Mouse (Mus musculus): ENCODE data around the gene Clnk.

Clnk gene

DNA sequence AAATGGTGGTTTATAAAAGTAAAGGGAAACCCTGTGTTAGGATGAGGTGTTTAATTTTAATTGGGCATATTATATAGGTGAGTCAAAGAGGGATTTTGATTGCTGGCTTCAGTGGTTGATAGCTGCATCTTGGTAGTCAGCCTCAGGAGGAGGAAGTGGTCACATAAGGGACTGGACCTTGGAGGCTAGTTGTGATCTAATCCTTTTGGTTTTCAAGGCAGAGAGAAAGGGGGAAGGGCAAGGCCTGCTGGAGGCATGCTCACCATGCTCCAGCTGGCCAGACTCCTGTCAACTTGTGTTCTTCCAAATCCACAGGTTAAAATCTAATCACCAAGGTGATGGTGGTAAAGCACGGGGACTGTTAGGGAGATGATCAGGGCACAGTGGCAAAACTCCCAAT, 19.0 kb downstream of the Clnk start:
- no peak for DNase-seq (ENCODE audit: low spot score in 2 of 2)

DNA sequence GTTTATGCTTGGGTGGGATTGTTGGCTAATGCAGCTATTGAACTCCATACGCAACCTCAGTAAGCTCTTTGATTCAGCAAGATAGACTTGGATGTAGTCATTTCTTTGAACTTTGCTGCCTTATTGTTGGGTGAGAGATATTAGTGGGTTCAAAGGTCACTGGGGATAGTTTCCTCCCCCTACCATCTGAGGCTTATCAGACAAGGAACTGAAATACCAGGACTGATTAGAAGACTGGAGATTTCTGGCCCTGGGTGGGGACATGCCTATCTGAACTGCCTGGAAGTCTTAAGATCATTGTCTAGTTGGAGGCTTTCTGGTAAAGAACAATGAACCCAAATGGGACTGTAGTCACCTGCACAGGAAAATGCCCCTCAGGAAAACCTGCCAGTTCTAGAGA, 26.4 kb downstream of the Clnk start:
- DNase-seq (ENCODE audit: low spot score in 2 of 2) = no peak

DNA sequence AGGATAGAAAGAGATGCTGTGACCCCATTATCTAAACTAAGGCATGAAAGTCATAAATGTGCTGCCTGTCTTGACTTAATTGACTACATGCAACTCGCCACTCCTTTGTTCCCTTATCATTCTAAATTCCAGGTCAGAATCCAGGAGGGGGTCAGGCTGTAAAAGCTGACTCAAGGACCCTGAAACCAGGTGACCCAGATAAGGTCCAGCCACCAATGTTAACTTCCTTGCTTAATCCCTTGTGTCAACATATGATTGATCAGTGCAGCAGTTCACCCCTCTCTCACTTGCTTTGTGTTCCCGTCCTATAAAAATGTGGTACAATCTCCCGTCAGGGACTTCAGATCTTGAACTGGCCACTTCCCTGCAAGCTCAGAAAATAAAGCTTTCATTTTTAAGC, 31.1 kb downstream of the Clnk start:
- no peak for DNase-seq (ENCODE audit: low spot score in 2 of 2)

DNA sequence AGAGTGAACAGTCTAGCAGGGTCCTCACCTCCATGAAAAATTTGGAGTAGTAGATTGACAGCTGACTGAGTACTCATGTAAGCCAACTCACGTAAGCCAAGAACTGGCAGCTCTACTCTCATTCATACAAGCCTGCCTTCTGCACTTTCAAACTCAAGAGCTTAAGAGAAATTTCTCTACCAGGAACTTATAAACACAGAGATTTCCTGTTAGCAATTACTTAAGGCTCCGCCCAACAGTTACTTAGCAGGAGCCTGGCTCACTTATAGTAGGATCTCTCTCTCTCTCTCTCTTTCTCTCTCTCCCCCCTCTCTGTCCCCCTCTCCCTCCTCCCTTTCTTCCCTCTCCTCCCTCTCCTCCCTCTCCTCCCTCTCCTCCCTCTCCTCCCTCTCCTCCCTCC, 32.3 kb downstream of the Clnk start:
- DNase-seq (ENCODE audit: low spot score in 2 of 2) = no peak

DNA sequence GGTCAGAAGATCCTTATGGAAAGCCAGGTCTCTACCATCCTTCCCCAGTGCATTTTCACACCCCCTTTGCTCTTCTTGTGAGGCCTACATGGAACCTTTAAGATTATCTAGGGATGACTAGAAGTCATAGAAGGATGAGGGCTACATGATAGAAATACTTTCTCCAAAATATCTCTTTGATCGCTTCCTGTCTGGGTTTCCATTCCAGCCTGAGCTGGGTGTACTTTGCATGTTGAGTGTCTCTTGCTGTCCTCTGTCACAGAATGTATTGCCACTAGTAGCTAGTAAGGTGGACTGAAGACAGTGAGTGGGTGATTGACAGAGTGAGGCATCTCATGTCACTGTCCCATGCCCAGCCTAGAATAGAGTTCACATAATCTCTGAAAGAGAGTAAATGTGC, 36.6 kb downstream of the Clnk start:
- DNase-seq (ENCODE audit: low spot score in 2 of 2) = no peak

DNA sequence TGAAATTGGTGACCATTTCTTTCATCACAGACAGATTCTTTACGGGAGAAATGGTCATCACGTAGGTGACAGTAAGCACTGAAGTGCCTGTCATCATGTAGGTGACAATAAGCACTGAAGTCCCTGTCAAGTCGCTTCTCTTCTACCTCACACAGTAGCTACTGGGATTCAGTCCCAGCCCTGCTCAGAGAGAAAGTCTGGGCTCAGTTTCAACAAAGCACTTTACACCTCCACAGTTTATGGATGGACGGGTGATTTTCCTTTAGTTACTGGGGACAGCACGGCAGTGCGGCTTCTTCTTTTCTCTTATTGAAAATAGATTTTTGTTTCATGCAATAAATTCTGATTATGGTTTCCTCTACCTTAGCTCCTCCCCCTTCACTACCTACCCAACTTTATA, 49.3 kb downstream of the Clnk start:
- DNase-seq (ENCODE audit: low spot score in 2 of 2) = no peak

DNA sequence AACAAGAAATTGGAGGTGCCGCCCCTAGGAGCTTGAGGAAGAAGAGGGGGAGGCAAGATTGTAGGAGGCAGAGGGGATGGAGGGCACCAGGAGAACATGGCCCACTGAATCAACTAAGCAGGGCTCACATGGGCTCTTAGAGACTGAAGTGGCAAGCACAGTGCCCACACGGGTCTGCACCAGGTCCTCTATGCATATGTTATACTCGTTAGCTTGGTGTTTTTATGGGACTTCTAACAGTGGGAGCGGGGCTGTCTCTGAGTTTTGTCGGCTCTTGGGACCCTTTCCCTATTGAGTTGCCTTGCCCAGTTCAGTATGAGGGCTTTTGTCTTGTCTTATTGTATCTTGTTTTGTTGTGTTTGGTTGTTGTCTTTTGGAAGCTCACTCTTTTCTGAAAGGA, 50.0 kb downstream of the Clnk start:
- DNase-seq (ENCODE audit: low spot score in 2 of 2) = no peak

DNA sequence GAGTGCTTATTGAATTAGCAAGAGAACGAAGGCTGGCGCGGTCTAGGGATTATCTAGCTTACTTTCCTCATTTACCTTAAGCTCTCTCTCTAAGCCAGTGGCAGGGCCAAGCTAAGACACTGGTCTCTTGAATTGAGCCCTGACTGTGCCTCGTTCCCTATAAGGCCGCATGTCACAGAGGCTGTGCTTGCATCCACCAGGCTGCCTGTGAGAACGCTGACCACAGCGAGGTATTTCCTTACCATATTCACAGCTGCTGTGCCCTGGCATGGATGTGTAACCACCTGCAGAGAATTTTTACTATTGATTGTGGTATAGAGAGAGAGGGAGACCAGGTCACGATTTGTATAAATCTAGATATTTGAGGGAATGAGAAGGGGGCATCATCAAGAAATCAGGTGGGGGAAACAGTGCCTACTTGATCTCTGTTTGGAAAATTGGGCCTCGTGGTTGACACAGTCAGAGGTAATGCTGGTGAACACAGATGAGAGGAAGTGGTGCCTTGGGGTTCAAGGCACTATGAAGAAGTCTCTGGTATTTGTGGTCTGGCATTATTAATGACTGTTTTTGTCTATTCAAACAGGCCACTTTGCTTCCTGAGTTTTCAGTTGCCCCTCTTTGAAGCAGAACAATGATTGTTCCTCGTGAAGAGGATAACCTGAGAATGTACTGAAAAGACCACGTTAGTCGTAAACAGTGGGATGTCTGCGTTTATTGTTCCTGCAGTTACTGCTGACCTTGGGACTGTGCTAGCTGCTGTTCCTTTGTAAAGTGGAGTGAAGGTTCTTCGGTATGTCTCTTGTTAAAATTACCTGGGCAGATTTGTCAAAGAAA, 52.3 kb downstream of the Clnk start:
- no peak for DNase-seq (ENCODE audit: low spot score in 2 of 2)

DNA sequence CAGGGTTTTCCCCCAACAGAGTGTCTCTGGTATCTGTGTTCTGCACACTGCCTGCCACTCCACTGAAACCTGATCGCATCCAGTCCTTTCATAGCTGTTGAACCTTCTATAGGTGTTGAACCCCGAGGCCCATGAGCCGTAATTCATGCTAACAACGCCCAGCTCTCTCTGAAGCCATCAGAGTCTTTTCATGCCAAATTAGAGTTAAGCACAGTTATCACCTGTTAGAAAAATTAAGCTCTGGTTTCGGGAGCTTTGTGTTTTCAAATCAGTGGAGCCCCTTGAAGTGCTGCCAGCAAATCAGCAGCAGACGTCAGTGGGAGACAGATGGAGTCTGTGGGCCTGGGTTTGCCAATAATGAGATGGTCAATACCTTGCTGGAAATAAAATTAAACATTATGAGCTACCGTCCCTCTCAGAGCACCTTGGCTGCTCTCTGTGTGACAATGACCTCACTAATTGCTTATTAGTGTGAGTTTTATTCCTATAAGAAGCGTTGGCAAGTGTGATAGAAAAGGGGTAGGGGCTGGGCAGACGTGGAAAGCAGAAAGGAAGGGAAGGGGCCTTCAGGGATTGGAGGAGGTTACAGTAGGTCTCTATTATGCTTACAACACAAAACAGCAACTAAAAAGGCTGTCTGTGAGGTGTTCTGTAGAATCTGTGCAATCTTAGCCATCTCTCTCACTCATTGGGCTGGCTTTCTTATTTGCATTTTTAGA, 63.1 kb downstream of the Clnk start:
- DNase-seq (ENCODE audit: low spot score in 2 of 2) = no peak

DNA sequence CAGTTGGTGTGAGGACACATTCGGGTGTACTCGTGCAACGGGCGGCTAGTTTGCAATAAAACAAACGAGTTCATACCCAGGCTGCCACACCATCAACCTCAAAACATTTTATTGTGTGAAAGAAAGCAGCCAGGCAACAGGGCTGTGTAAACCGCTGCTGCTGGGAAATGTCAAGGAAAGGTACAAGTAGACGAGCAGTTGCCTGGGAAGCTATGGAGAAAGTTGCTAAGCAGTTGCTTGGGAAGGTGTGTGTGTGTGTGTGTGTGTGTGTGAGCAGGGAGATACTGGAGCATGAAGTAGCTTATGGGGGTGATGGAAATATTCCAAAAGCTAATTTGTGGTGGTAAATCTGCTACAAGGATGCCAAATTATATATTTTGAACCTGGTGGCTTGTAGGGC, 63.7 kb downstream of the Clnk start:
- no peak for DNase-seq (ENCODE audit: low spot score in 2 of 2)

DNA sequence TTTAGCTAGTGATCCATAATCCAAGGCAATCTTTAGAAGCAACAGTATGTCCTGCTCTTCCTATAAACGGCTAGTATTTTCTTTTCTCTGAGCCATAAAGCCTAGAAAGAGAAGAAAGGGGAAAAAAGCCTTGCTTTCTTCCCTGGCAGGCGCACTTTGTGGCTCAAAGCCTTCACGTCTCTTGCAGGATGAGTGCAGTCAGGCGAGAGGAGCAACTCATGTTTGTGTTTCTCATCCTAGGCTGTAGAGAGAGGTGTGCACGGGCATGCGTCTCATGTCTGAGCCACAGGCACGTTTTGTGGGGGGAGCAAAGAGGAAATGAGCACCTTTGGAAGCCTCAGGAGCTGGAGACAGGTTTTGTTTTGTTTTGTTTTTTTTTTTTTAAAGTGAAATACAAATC, 64.2 kb downstream of the Clnk start:
- DNase-seq (ENCODE audit: low spot score in 2 of 2) = no peak

DNA sequence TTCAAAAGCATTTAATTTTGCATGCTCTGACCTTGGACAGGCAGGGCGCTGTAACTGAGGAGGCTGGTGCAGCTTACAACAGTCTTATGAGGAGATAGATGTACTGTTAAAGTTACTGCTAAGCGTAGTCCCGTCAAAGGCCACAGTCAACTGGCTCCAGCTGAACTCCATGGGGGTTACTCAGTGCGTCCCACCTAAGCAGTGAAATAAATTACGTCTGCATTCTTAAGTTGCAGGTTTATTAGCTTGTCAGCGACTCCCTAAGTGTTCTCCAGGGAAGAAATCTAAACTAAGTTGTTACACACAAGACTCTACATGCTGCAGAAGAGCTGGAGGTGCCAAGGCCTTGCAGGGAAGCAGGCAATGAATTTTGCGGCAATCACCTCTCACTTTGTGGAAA, 77.7 kb downstream of the Clnk start:
- DNase-seq (ENCODE audit: low spot score in 2 of 2) = no peak

DNA sequence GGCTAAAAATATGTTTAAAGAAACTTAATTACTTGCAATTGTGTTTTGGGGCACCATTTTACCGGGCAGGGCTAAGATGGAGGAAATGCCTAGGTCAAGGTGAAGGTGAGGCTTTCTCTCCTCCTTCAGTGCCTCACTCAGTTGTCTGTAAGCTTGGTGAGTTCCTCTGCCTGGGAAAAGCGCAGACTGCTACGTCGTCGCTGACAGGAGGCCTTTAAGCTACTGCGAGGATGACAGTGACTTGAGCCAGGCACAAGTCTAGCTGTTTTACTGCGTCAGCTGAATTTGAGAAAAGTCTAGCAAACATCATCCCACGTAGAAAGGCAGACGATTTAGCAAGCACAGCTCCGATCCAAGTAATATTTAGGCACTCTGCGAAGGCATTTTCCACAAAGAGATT, 81.5 kb downstream of the Clnk start:
- DNase-seq (ENCODE audit: low spot score in 2 of 2) = no peak

DNA sequence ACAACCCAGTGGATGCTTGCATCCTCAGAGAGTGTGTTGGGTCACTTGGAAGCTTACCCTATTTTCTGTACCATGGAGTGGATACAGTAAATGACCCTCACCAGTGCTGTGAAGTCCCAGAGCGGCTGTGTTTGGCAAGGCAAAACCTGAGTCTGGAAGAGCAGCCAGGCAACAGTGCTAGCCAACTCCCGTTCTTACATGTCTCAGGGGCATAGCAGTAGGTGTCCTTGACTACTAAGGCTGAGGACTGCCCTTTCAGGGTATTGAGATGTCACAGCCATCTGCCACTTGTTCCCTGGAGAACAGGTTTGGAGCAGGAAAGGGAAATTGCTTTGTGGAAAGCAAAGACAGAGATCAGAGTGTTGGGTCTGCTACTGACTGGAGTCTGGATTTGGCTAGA, 85.5 kb downstream of the Clnk start:
- DNase-seq (ENCODE audit: low spot score in 2 of 2) = no peak

DNA sequence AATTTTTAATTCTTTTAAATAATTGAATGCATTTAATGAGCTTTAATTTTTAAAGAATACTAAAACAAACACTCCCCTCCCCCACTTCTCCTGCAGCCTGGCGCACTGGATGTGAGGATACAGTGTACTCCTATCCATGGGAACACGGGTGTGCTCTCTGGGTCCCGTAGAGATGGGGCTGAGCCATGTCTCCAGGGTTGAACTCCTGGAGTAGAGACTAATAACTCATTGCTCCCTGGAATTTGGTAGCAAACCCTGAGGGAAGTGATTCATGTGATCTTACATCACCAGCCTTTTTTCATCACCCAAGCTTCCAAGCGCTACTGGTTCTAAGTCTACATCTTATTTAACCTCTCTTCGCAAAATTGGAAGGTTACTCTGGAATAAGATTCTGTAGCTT, 87.8 kb downstream of the Clnk start:
- no peak for DNase-seq (ENCODE audit: low spot score in 2 of 2)

DNA sequence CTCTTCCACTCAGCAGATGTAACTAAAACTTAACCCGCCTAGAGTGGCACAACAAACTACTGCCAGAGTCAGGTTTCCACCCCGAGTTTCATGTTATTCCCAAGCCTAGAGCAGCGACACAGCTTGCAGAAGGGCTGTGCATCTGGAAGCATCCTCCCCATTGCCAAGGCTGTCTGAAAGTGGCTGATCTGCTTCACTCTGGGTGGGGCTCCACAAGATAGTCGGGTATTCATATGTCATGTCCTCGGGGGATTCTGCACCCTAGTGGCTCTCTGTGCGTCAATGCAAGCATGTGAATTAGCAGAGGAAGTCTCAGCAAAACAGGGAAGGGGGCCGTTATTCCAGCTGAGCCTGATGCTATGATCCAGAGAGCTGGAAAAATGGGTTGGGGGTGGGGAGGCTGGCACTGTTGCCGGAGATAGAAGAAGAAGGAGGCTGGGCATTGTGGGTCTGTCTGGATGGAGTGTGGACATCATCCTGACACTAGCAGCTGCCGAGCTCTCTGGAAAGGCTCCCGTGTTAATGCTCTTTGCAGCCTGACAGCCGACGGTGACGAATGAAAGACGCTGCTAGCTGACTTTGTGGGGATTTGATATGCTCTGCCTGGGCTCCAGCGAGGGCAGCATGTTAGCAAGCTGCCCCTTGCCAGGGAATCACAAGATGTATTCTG, 88.6 kb downstream of the Clnk start:
- DNase-seq (ENCODE audit: low spot score in 2 of 2) = no peak

DNA sequence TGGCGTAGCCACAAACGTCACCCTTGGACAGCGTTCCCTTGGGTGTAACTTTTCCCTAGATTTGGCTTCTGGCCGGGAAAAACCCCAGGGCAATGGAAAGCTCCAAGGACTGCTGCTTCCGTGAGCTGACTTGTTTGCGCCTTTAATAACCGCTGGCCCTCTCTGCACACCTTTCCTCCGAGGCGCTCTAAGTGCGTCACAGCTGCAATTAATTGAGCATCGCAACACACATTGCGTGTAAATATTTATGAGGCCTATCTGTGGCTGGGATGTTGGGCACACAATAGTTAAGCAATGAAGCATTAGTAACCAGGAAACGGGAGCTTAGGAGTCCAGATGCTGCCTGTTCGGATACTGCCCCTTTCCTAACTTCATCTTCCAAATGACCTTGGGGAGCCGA, 90.5 kb downstream of the Clnk start:
- no peak for DNase-seq (ENCODE audit: low spot score in 2 of 2)

DNA sequence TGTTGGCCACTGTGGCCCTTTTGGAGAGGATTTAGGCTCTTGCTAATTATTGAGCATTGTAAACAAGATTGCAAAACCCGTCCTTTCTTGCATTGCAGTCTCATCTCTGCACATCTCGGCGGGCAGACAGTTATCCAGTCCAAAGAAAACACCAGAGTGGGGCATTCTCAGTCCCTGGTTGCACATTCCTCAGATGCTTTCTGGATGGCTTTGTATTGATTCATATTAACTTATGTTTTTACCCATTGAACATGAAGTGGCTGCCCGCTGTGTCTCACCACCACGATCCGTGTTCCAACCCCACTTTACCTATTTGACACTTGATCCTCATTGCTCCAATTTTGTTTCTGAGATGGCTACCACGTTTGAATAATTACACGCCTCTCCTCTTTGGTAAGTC, 90.9 kb downstream of the Clnk start:
- DNase-seq (ENCODE audit: low spot score in 2 of 2) = no peak

DNA sequence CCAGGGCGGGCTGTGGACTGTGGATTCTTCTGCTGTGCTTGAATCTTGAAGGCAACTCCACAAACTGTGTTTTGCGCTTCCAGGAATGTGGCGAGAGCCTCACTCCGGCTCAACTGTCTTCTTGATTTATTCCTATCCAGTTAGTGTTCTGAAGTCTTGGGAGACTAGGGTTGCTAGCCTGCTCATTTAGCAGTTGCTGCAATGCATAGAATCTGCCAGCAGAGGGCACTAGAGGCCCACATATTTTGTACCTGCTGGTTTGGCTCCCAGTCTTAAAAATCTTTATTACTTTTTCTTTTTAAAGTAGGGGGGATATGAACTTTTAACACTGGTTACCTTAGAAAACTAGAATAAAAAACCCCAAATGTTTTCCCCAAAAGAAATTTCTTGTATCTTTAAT, 94.8 kb downstream of the Clnk start:
- DNase-seq (ENCODE audit: low spot score in 2 of 2) = peak; percentile 39 to 59

DNA sequence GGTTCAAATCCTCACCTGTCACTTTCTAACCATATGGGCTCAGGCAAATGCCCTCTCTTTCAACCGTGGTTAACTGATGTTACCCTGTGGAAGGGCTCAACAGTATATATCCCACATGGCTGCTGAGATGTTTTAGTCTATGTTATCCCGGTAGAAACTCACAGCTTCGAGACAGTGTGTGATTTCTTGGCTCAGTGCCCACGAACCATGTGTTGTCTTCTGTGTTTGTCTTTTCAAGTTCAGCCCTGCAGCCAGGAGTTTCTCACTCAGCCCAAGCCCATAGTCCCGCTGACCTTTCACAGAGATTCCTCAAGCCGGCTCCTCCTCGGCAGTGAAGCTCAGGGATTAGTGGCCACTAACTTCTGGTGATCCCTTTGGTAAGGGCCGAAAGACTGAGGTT, 96.0 kb downstream of the Clnk start:
- peak in 1 of 2 experiments; percentile 3 for DNase-seq (ENCODE audit: low spot score in 2 of 2)

DNA sequence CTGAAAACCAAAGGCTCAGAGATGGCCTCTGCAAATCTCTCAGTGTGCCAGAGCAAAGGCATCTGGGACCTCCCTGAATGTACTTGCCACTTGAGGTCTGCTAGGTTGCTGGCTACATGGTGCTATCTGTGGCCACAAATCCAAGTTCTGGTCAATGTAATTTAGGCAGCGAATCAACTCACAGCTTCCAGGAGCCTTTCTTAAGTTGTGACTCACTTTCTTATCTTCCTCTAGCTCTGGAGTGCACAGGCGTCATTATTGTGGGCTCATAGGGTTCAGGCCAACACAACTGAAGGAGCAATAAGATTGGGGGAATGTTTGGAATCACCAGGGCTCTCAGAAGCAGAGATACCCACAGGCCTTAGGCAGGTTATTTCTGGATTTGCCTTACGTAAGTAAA, 96.6 kb downstream of the Clnk start:
- DNase-seq (ENCODE audit: low spot score in 2 of 2) = no peak

DNA sequence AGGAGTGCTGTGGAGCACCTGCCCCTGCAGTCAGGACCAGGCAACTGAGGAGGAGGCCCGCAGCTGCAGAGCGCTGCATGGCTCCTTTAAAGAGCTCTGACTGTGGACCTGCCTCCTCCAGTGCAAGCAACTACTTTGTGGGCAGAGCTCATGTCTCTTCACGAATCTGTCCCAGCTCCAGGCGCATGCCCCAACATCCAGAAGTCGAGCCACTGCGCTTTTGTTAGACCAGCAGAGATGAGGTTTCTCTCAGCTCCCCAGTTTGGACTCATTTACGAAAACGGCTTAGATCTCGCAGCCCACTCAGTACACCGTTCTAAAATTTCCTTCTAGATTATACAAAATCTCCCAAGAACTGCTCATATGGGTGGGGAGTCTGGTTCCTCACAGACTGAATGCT, 101.1 kb downstream of the Clnk start:
- no peak for DNase-seq (ENCODE audit: low spot score in 2 of 2)

DNA sequence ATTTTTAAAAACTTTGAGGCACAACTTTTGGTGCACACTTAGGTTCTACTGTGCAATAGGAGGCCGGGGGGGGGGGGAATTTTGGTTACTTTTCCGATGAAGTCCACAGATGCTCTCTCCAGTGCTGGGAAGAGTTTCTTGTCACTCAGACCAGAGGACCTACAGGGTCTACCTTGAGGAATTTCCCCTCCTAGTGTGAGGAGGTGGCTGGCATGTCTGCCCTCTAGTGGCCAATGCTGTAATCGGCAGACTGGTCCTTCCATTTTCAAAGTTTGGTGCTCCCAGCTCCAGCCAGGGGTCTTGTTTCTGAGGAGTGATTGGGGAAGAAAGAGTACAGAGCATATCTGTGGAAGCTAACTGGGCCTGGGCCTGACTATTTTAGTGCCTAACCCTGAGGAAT, 121.7 kb downstream of the Clnk start:
- peak in 1 of 2 experiments; percentile 10 for DNase-seq (ENCODE audit: low spot score in 2 of 2)
